25 mouse cellular contexts compared by ENCODE assay signal in the genomic region with DNA sequence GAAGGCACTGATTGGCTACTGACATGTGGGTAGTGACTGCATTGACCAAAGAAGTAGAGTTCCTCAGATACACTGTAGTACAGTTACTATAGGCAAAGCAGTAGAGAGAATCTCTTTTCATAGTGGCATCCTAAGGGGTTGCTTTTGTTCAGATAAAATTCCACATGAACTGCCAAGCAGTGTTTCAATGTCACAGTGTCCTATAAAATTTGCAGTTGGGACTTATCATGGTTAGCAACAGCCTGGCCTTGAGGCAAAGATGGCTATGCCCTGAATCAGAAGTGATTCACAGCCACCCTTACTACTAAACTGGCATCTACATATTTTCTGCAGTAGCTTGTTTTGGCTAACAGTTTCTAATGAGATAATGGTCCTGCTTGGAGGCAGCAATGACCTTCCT. TPM values are rescaled to one million over a fixed set of nuclear protein-coding genes. Genes with fewer than 3 reads are reported as not detected.
A peak's percentile ranks its signal among the peaks of the same experiment; 100 is the strongest.
DNase-seq lines count a peak whose midpoint lies in the region; ATAC-seq and TF ChIP-seq lines count a peak whose summit lies in the region.
"Had no signal": no experiment of that assay in that cellular context is flagged by ENCODE, and none has a peak within 500 bp of the region (broad histone marks: within the 10 kb centered on the region; RNA-seq: fewer than 3 reads in every experiment).

No protein-coding gene starts in this region.

- no peak for ATAC-seq in heart, embryonic 13.5 days (ENCODE audit: extremely low read depth, insufficient number of reproducible peaks, low FRiP score, low TSS enrichment)
- peak; percentile 58; the same call in 1 of the 2 replicates for ATAC-seq in heart, postnatal 0 days (ENCODE audit: insufficient read depth, low read depth)
- ATAC-seq in Patski: peak; percentile 17
- ATAC-seq: activated CD4-positive, CD25-positive, alpha-beta regulatory T cell, adult 4 months; CD4-positive, CD25-positive, alpha-beta regulatory T cell, adult 4 months; forebrain, embryonic 16.5 days; intestine, embryonic 15.5 days had no signal

- no peaks in the 10 kb centered on the region for H3K27me3 ChIP-seq in heart, embryonic 13.5 days (replicated peaks)
- H3K27me3 ChIP-seq in heart, embryonic 10.5 days (ENCODE audit: insufficient read depth, poor library complexity, severe bottlenecking): no peaks in the 10 kb centered on the region
- H3K27me3 ChIP-seq in heart, postnatal 0 days (ENCODE audit: control insufficient read depth, insufficient read depth, low read length): no peaks in the 10 kb centered on the region
- peaks cover 22% of the 10 kb centered on the region for H3K27me3 ChIP-seq in Patski
- H3K27me3 ChIP-seq: embryonic facial prominence, embryonic 13.5 days; forebrain, embryonic 12.5 days; heart, embryonic 12.5 days; intestine, embryonic 15.5 days; kidney, embryonic 15.5 days had no signal

- H3K4me1 ChIP-seq in heart, embryonic 13.5 days: peaks cover 15% of the 10 kb centered on the region
- no peaks in the 10 kb centered on the region for H3K4me1 ChIP-seq in heart, embryonic 10.5 days
- H3K4me1 ChIP-seq in heart, postnatal 0 days (ENCODE audit: control insufficient read depth, insufficient read depth): 0 out of 2 replicates have a peak, but pooled peaks cover 4% of the 10 kb centered on the region
- H3K4me1 ChIP-seq: embryonic facial prominence, embryonic 13.5 days; forebrain, embryonic 12.5 days; hindbrain, embryonic 10.5 days; intestine, embryonic 15.5 days; kidney, embryonic 15.5 days had no signal

- no peak overlapping the region for H3K4me3 ChIP-seq in heart, embryonic 13.5 days
- H3K4me3 ChIP-seq in heart, embryonic 10.5 days: no peak overlapping the region
- no peak overlapping the region for H3K4me3 ChIP-seq in heart, postnatal 0 days (ENCODE audit: low read depth, low read length)
- H3K4me3 ChIP-seq: embryonic facial prominence, embryonic 13.5 days; forebrain, embryonic 12.5 days; heart, adult 2 months; heart, embryonic 12.5 days; hindbrain, embryonic 10.5 days; intestine, embryonic 15.5 days; kidney, embryonic 15.5 days had no signal

- POLR2A ChIA-PET in Patski (lab: Charles Lee): no interaction called here

- no peaks in the 10 kb centered on the region for H3K36me3 ChIP-seq in heart, embryonic 13.5 days
- no peaks in the 10 kb centered on the region for H3K36me3 ChIP-seq in heart, embryonic 10.5 days
- no peaks in the 10 kb centered on the region for H3K36me3 ChIP-seq in heart, postnatal 0 days (replicated peaks; ENCODE audit: control insufficient read depth, insufficient read depth, low read length)
- H3K36me3 ChIP-seq: embryonic facial prominence, embryonic 13.5 days; forebrain, embryonic 12.5 days; G1E; heart, embryonic 12.5 days; hindbrain, embryonic 10.5 days; intestine, embryonic 15.5 days; kidney, embryonic 15.5 days had no signal

- CTCF ChIA-PET in Patski (lab: Charles Lee): no interaction called here

- no peak for TF ChIP-seq EP300 in heart, postnatal 0 days (IDR thresholded peaks at IDR 0.05; ENCODE audit: low read depth)

- no peaks in the 10 kb centered on the region for H3K9me3 ChIP-seq in heart, embryonic 13.5 days
- no peaks in the 10 kb centered on the region for H3K9me3 ChIP-seq in heart, embryonic 10.5 days
- no peaks in the 10 kb centered on the region for H3K9me3 ChIP-seq in heart, postnatal 0 days (replicated peaks; ENCODE audit: control insufficient read depth, low read length)
- H3K9me3 ChIP-seq: embryonic facial prominence, embryonic 13.5 days; forebrain, embryonic 12.5 days; G1E; heart, embryonic 12.5 days; hindbrain, embryonic 10.5 days; intestine, embryonic 15.5 days; kidney, embryonic 15.5 days had no signal

- no peak overlapping the region for H3K9ac ChIP-seq in heart, embryonic 13.5 days
- no peak overlapping the region for H3K9ac ChIP-seq in heart, postnatal 0 days (replicated peaks; ENCODE audit: low read depth, low read length)
- H3K9ac ChIP-seq: embryonic facial prominence, embryonic 13.5 days; forebrain, embryonic 12.5 days; heart, embryonic 12.5 days; hindbrain, embryonic 14.5 days; intestine, embryonic 15.5 days; kidney, embryonic 15.5 days had no signal

- in situ Hi-C loops in Patski (cut with MboI; ENCODE audit: low pct_unique_long_range_greater_than_20kb): no loop called here

- no peak for DNase-seq in heart, embryonic 10.5 days (ENCODE audit: low spot score)
- no peak for DNase-seq in heart, postnatal 0 days (ENCODE audit: low spot score)
- DNase-seq in heart, adult 11 months: no peak
- no peak for DNase-seq in Patski (ENCODE audit: low read depth, low spot score)
- DNase-seq in adrenal gland, postnatal 36 days: peak; percentile 31 to 37
- no peak for DNase-seq in urinary bladder, postnatal 36 days (ENCODE audit: low spot score in 2 of 2)
- DNase-seq: B cell, adult 2 months; cerebellum, adult 18-20 months; cerebellum, adult 9-11 months; cerebellum, postnatal 36 days; gastrocnemius, postnatal 10 days; heart, adult 2 months; kidney, adult 18-20 months had no signal

- no peak overlapping the region for H3K4me2 ChIP-seq in heart, embryonic 13.5 days
- no peak overlapping the region for H3K4me2 ChIP-seq in heart, postnatal 0 days (ENCODE audit: low read depth, low read length)
- H3K4me2 ChIP-seq: embryonic facial prominence, embryonic 13.5 days; forebrain, embryonic 12.5 days; heart, embryonic 12.5 days; hindbrain, embryonic 14.5 days; intestine, embryonic 15.5 days; kidney, embryonic 15.5 days had no signal

- H3K27ac ChIP-seq in heart, embryonic 13.5 days (replicated peaks): 0 out of 2 replicates have a peak overlapping the region, but pooled peaks have one; percentile 32
- H3K27ac ChIP-seq in heart, embryonic 10.5 days: no peak overlapping the region
- H3K27ac ChIP-seq in heart, postnatal 0 days (ENCODE audit: low read depth): peak overlapping the region; percentile 55
- H3K27ac ChIP-seq: embryonic facial prominence, embryonic 13.5 days; forebrain, embryonic 12.5 days; heart, adult 2 months; hindbrain, embryonic 10.5 days; hindbrain, embryonic 14.5 days; intestine, embryonic 15.5 days; kidney, embryonic 15.5 days had no signal

- TF ChIP-seq CTCF in heart, postnatal 0 days (IDR thresholded peaks at IDR 0.05; ENCODE audit: low read depth): no peak
- no peak for TF ChIP-seq CTCF in Patski (IDR thresholded peaks at IDR 0.05)

RNA-seq across cellular contexts. Expression of gene Slc9a7, which starts 11.7 kb away (rescaled TPM):
- polyA plus RNA-seq in heart, embryonic 13.5 days (2015; fragmentation: Nextera tagmentation; extraction: Ambion mirVana): 4.3 and 4.9 TPM in 2 replicates
- 4.2 and 6.6 TPM in 2 replicates for polyA plus RNA-seq in heart, embryonic 10.5 days (2016; fragmentation: Nextera tagmentation; extraction: Ambion mirVana)
- total RNA-seq in heart, postnatal 0 days (2014; rRNA removed; ENCODE audit: low replicate concordance): 20.8 and 24.4 TPM in 2 replicates
- 5.0 and 5.1 TPM in 2 replicates for polyA plus RNA-seq in heart, postnatal 0 days (2015; fragmentation: Nextera tagmentation; extraction: Ambion mirVana)
- polyA plus RNA-seq in Patski (2021): 0.19 TPM
- 10 to 100 TPM; 20.0 to 33.1 TPM for total RNA-seq in adrenal gland, postnatal 36 days (2021)
- total RNA-seq: G1E had no signal
- polyA plus RNA-seq: G1E had no signal

Comparison
In these comparisons a context has a peak if more than half of its experiments do, and no peak if none do; other contexts are left out.
1. DNase-seq: peak in adrenal gland, postnatal 36 days (2 of 2); none in heart, embryonic 10.5 days (single experiment), heart, postnatal 0 days (single experiment), heart, adult 11 months (single experiment), Patski (single experiment) and urinary bladder, postnatal 36 days (0 of 2).